Mouse (Mus musculus) heart, postnatal 0 days (tissue): Measurements from ENCODE around the gene Sstr4. TPM values are rescaled to one million over a fixed set of nuclear protein-coding genes. Genes with fewer than 3 reads are reported as not detected.

Source experiments
- ATAC-seq: fragments of 200-750 bp; cut with Nextera tagmentation; 2 replicates; pipeline ENCODE4 v1.8.0; 2017; ENCODE audit warnings: low read depth, moderate number of reproducible peaks, moderate library complexity; ENCODE audit not compliant: insufficient read depth
- DNase-seq: peaks from one replicate; pipeline ENCODE4 v3.0.0-alpha.2; 2016; ENCODE audit warnings: low spot score
- H3K27ac ChIP-seq: fragments of 300-500 bp; sonication (generic); 2 replicates; pipeline ENCODE4 v1.5.1; 2014; ENCODE audit warnings: low read depth, mild to moderate bottlenecking
- H3K27me3 ChIP-seq: fragments of 300-500 bp; sonication (generic); 2 replicates; pipeline ENCODE4 v1.6.1; 2014; ENCODE audit warnings: low read length, mixed read lengths; ENCODE audit not compliant: control insufficient read depth, insufficient read depth
- H3K36me3 ChIP-seq: fragments of 300-500 bp; sonication (generic); replicated peaks from 2 replicates; pipeline ENCODE4 v1.6.1; 2014; ENCODE audit warnings: low read length, mixed read lengths; ENCODE audit not compliant: control insufficient read depth, insufficient read depth
- H3K4me1 ChIP-seq: fragments of 300-500 bp; sonication (generic); 2 replicates; pipeline ENCODE4 v1.6.1; 2014; ENCODE audit warnings: antibody characterized with exemption; ENCODE audit not compliant: control insufficient read depth, insufficient read depth
- H3K4me2 ChIP-seq: fragments of 300-500 bp; sonication (generic); 2 replicates; pipeline ENCODE4 v1.6.1; 2014; ENCODE audit warnings: low read depth, mild to moderate bottlenecking, low read length, moderate library complexity
- H3K4me3 ChIP-seq: fragments of 300-500 bp; sonication (generic); 2 replicates; pipeline ENCODE4 v1.5.1; 2014; ENCODE audit warnings: low read depth, low read length
- H3K9ac ChIP-seq: fragments of 300-500 bp; sonication (generic); replicated peaks from 2 replicates; pipeline ENCODE4 v1.6.1; 2014; ENCODE audit warnings: low read depth, low read length, mixed read lengths
- H3K9me3 ChIP-seq: fragments of 300-500 bp; sonication (generic); replicated peaks from 2 replicates; pipeline ENCODE4 v1.6.1; 2016; ENCODE audit warnings: low read length; ENCODE audit not compliant: control insufficient read depth
- CTCF ChIP-seq: IDR thresholded peaks from 2 replicates; pipeline ENCODE4 v1.5.1; 2016; ENCODE audit warnings: antibody characterized with exemption, control low read depth, low read depth
- EP300 ChIP-seq: IDR thresholded peaks from 2 replicates; pipeline ENCODE4 v1.6.1; 2016; ENCODE audit warnings: antibody characterized with exemption, low read depth
- WGBS: fragments of 180-500 bp; shearing (Covaris S2); extraction: QIAGEN DNeasy Blood & Tissue Kit; methylation state at CpG from one replicate; pipeline ENCODE4 v1.1.7; 2014; 5-methylcytosine and 5-hydroxymethylcytosine counted together
- polyA plus RNA-seq: library from polyadenylated mRNA; unstranded; fragments of >200 nt; fragmentation: Nextera tagmentation; extraction: Ambion mirVana; gene quantifications from 2 replicates; pipeline ENCODE4 v1.2.1, GENCODE M21; 2015
- total RNA-seq: library from RNA; depleted of rRNA; stranded (reverse); fragments of >200 nt; gene quantifications from 2 replicates; pipeline ENCODE4 v1.2.3, GENCODE M21; 2014; ENCODE audit warnings: low replicate concordance; rRNA removed

Sstr4 gene
- 0.31 and 4.4 TPM in 2 replicates for total RNA-seq
- 0.14 and 0.43 TPM in 2 replicates for polyA plus RNA-seq

DNA sequence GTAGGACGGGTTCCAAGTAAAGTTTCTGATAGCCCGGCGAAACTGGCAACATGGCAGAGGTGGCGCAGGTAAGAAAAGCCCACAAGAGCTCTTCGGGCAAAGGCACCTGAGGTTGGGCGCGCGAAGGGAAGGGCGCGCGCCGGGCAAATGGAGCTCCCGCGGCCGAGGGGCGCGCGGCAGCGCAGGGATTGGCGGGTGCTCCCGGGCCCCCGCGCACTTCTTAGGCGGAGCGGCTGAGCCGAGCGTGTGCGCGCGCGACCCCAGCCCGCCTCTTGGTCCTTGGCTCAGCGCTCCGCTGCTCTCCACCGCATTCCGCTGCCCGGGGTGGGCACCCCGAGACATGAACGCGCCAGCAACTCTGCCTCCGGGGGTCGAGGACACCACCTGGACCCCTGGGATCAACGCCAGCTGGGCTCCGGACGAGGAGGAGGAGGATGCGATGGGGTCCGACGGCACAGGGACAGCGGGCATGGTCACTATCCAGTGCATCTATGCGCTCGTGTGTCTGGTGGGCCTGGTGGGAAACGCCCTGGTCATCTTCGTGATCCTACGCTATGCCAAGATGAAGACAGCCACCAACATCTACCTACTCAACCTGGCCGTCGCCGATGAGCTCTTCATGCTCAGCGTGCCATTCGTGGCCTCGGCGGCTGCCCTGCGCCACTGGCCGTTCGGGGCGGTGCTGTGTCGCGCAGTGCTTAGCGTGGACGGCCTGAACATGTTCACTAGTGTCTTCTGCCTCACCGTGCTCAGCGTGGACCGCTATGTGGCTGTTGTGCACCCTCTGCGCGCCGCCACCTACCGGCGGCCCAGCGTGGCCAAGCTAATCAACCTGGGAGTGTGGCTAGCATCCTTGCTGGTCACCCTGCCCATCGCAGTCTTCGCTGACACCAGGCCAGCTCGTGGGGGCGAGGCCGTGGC is at the start of gene Sstr4:
Sstr4 (plus strand) TSS at position 214 of the 921 bp plus-strand sequence.
- Histone ChIP-seq H3K9ac (peak within 1 kb of the TSS; percentile 44), H3K4me3 (peak within 1 kb of the TSS; percentile 57), H3K4me1 (peaks cover 20% of the 10 kb centered on the region), H3K4me2 (peak within 1 kb of the TSS; percentile 92), H3K27me3 (peaks cover 17% of the 10 kb centered on the region), H3K27ac (no peak within 1 kb of the TSS), H3K36me3 (no peaks in the 10 kb centered on the region), H3K9me3 (no peaks in the 10 kb centered on the region)
- DNase-seq, result no peak
- WGBS, result 4% methylated on average over 74 of the region's 83 CpGs
- TF ChIP-seq CTCF (peak; percentile 67), EP300 (no peak)
- peak; percentile 42; the same call in 1 of the 2 replicates for ATAC-seq

DNA sequence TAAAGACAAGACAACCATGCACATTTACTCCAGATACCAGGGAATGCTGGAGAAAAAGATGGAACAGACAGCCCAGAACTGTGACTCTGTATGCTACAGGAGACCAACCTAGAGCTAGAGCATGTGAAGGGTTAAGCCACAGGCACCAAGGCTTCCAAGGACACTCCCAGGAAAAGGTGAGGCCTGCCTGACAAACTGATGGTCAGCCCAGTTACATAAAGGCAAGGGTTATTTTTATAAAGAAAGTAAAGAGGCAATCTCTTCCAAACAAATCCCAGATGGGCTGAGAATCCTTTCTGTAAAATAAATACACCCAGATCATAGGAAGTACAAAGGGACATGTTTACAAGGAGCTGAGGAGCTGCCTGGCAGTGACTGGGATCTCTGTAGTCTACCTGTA is 49.8 kb upstream of the Sstr4 start:
- TF ChIP-seq CTCF, result no peak
- H3K4me3 ChIP-seq, result no peak overlapping the region
- no peak overlapping the region for H3K4me2 ChIP-seq
- no peak overlapping the region for H3K9ac ChIP-seq
- H3K36me3 ChIP-seq, result no peaks in the 10 kb centered on the region
- no peak for DNase-seq
- no peaks in the 10 kb centered on the region for H3K9me3 ChIP-seq
- H3K4me1 ChIP-seq, result no peaks in the 10 kb centered on the region
- no peak for ATAC-seq
- H3K27ac ChIP-seq, result peak overlapping the region; percentile 18; the same call in 1 of the 2 replicates
- H3K27me3 ChIP-seq, result no peaks in the 10 kb centered on the region

DNA sequence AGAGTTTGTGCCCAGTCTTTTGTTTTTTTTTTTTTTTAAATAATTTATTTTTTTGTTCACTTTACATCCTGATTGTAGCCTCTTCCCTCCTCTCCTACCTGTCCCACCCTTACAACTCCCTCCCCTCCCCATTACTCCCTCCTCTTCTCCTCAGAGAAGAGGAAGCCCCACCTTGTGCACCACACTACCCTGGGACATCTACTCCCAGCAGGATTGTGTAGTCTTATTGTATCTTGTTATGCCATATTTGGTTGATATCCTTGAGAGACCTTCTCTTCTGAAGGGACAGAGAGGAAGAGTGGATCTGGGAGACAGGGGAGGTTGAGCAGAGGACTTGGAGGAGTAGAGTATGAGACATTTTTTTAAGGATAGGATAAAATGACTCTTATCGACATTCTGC is 48.2 kb upstream of the Sstr4 start:
- H3K4me2 ChIP-seq, result no peak overlapping the region
- no peaks in the 10 kb centered on the region for H3K36me3 ChIP-seq
- WGBS, result 84% methylated on average over 1 of the region's 1 CpGs
- no peak for ATAC-seq
- no peak overlapping the region; the same call in 1 of the 2 replicates for H3K27ac ChIP-seq
- H3K4me3 ChIP-seq, result no peak overlapping the region
- TF ChIP-seq CTCF (no peak), EP300 (no peak)
- DNase-seq, result no peak
- no peaks in the 10 kb centered on the region for H3K9me3 ChIP-seq
- no peak overlapping the region for H3K9ac ChIP-seq
- no peaks in the 10 kb centered on the region for H3K27me3 ChIP-seq
- H3K4me1 ChIP-seq, result no peaks in the 10 kb centered on the region

DNA sequence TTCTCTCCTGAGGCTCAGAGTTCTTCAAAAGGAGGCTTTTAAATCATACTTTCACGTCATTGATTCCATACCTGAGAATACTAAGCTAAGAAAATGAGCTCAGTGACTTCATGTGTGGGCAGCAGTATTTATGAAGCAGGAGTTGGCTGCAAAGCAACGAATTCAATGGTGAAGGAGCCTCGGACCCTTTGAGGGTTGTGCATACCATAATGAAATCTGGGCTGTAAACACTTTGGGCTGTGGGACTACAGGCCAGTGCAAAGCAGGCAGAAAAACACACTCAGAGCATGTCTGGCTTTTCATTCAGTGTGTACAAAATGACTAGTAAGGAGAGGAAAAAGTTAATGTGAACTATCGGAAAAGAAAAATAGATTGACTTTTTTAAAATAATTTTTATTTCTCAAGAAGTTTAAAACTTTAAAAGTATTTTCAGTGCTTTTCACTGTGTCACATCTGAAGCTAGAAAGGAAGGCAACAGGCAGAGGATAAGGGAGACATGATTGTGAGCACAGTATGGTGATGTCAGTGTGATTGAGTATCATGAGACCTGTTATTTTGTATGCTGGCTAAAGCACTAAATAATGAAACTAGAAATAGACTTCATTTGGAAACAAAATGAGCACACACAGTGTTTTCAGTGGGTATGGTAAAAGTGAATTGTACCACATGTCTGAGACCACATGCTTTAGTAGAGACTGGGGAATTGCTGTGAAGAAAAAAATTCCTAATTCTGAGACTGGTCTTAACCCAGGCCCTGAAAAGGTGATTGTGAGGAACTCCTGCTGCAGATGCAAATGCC is 45.4 kb upstream of the Sstr4 start:
- WGBS, result 71% methylated on average over 4 of the region's 4 CpGs
- TF ChIP-seq EP300, result no peak
- TF ChIP-seq CTCF, result no peak
- DNase-seq, result no peak
- H3K9me3 ChIP-seq, result no peaks in the 10 kb centered on the region
- H3K4me3 ChIP-seq, result no peak overlapping the region
- no peaks in the 10 kb centered on the region for H3K27me3 ChIP-seq
- no peak overlapping the region for H3K27ac ChIP-seq
- H3K36me3 ChIP-seq, result no peaks in the 10 kb centered on the region
- no peak overlapping the region for H3K4me2 ChIP-seq
- ATAC-seq, result no peak
- H3K9ac ChIP-seq, result no peak overlapping the region
- no peaks in the 10 kb centered on the region for H3K4me1 ChIP-seq

DNA sequence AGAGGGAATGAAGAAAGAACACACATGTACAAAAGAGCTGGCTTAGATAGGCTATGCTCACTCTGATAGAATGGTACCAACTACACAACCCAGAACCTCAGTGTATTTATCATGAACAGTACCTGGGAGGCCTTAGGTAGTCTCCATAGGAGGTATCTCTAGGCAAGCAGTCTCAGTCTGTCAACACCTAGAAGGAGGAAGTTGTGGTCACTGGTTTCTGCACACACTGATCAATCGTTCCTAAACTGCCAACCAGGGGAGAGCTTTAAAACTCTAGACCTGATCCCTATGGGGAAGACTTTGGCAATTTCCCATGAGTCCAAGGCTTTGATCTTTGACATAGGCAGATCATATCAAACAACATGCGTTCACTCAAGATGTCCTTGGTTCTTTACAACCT is 44.7 kb upstream of the Sstr4 start:
- Histone ChIP-seq H3K4me1 (no peaks in the 10 kb centered on the region), H3K4me3 (no peak overlapping the region), H3K27ac (no peak overlapping the region), H3K9ac (no peak overlapping the region), H3K36me3 (no peaks in the 10 kb centered on the region), H3K27me3 (no peaks in the 10 kb centered on the region), H3K9me3 (no peaks in the 10 kb centered on the region), H3K4me2 (no peak overlapping the region)
- 45% methylated on average over 2 of the region's 2 CpGs for WGBS
- no peak for TF ChIP-seq CTCF
- no peak for TF ChIP-seq EP300
- DNase-seq, result no peak
- no peak for ATAC-seq
